Mouse (Mus musculus): ENCODE results near the gene Cant1. TPM values are rescaled to one million over a fixed set of nuclear protein-coding genes. Genes with fewer than 3 reads are reported as not detected.
"Not testable (repeated sequence)": the region's sequence is repeated elsewhere in the genome, so short reads cannot be mapped to it uniquely, and the experiment has no call there.

Gene Cant1
- polyA plus RNA-seq, 1 experiment from 2014 or later: 30.8 TPM

DNA sequence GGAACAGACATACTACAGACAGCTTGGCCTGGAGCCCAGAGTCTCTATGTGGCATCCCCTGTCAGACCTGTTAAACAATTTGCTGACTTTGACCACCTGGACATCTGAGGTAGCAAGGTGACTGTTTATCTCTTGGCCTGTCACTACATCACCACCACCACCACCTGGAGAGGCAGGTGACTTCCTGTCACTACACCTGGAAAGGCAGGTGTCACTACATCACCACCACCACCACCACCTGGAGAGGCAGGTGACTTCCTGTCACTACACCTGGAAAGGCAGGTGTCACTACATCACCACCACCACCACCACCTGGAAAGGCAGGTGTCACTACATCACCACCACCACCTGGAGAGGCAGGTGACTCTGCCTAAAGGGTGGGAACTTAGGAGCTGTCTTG, 42.6 kb downstream of the Cant1 start:
- not testable (repeated sequence) for ATAC-seq (ENCODE audit: low read depth); H3K4me2 ChIP-seq (ENCODE audit: low read depth, low read length); H3K4me3 ChIP-seq (ENCODE audit: low read depth, low read length); H3K9ac ChIP-seq (ENCODE audit: low read depth, low read length); H3K36me3 ChIP-seq (ENCODE audit: control insufficient read depth, insufficient read depth, low read length); H3K9me3 ChIP-seq (ENCODE audit: control insufficient read depth, low read length); H3K27me3 ChIP-seq (replicated peaks; ENCODE audit: control insufficient read depth, insufficient read depth, low read length); H3K4me1 ChIP-seq (ENCODE audit: control insufficient read depth, insufficient read depth, low read length); DNase-seq (ENCODE audit: low spot score); H3K27ac ChIP-seq (replicated peaks; ENCODE audit: low read depth, low read length)

DNA sequence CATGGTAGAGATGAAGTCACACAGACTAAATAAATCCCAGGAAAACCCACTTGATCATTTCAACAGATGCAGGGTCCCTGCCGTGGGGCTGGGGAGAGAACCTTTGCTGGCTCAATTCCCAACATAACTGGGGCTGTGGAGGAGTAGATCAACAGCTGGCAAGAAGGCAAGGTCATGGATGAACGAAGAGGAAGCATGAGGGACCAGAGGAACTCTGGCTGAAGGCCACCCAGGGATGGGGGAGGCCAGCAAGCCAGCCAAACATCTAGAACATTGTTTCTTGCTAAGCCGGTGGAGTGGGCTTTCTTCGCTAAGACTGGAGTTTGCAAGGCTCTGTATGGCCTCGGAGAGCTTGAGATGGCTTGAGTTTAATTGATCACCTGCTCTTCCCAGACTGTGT, 43.0 kb downstream of the Cant1 start:
- H3K9me3 ChIP-seq (ENCODE audit: control insufficient read depth, low read length): no peaks in the 10 kb centered on the region
- DNase-seq (ENCODE audit: low spot score): peak; percentile 74
- H3K9ac ChIP-seq (ENCODE audit: low read depth, low read length): no peak overlapping the region
- H3K27ac ChIP-seq (replicated peaks; ENCODE audit: low read depth, low read length): no peak overlapping the region
- no peak overlapping the region for H3K4me3 ChIP-seq (ENCODE audit: low read depth, low read length)
- H3K4me1 ChIP-seq (ENCODE audit: control insufficient read depth, insufficient read depth, low read length): peaks cover 9% of the 10 kb centered on the region
- peak; percentile 64 for ATAC-seq (ENCODE audit: low read depth)
- no peaks in the 10 kb centered on the region for H3K27me3 ChIP-seq (replicated peaks; ENCODE audit: control insufficient read depth, insufficient read depth, low read length)
- H3K36me3 ChIP-seq (ENCODE audit: control insufficient read depth, insufficient read depth, low read length): no peaks in the 10 kb centered on the region
- H3K4me2 ChIP-seq (ENCODE audit: low read depth, low read length): no peak overlapping the region
- 54% methylated on average over 5 of the region's 5 CpGs for WGBS

DNA sequence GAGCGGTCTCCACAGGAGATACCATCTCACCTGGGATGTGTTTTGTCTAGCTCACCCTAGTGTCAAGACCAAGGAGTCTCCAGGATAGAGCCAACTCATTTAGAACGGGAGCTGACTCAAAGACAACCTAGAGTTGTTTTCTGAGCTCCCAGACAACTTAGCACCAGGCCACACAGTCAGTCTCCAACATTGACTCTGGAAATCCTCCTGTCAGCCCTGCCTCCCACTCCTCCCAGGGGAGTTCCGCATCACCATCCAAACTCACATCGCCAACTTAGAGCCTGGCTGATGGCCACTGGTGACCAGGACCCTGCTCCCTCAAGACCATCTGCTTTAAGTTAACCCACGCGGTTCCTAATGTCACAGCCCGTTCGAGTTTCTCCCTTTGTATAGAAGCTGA, 43.4 kb downstream of the Cant1 start:
- WGBS: 60% methylated on average over 8 of the region's 8 CpGs
- ATAC-seq (ENCODE audit: low read depth) (no peak), DNase-seq (ENCODE audit: low spot score) (no peak)
- peaks cover 9% of the 10 kb centered on the region for H3K4me1 ChIP-seq (ENCODE audit: control insufficient read depth, insufficient read depth, low read length)
- H3K9me3 ChIP-seq (ENCODE audit: control insufficient read depth, low read length): no peaks in the 10 kb centered on the region
- H3K36me3 ChIP-seq (ENCODE audit: control insufficient read depth, insufficient read depth, low read length): no peaks in the 10 kb centered on the region
- H3K9ac ChIP-seq (ENCODE audit: low read depth, low read length): no peak overlapping the region
- H3K27ac ChIP-seq (replicated peaks; ENCODE audit: low read depth, low read length): no peak overlapping the region; the same call in 1 of the 2 replicates
- no peak overlapping the region for H3K4me2 ChIP-seq (ENCODE audit: low read depth, low read length)
- H3K27me3 ChIP-seq (replicated peaks; ENCODE audit: control insufficient read depth, insufficient read depth, low read length): no peaks in the 10 kb centered on the region
- no peak overlapping the region for H3K4me3 ChIP-seq (ENCODE audit: low read depth, low read length)

DNA sequence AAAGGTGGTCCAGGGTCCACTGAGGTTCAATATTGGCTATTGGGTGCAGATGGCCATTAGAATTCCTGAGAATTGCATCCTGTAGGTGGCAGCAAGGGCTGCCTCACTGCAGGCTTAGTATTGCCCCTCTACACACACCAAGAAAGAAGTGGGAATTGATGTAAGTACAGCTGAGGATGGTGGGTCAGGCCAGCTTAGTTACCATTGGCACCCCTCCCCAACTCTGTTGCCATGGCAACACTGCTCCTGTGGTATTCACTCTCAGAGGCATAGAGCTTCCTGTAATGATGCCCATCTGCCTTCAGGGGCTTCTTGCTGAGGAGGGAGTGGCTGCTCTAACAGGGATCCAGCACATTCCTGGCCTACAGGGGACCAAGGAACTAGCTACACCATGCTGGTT, 43.9 kb downstream of the Cant1 start:
- Histone ChIP-seq H3K4me1 (ENCODE audit: control insufficient read depth, insufficient read depth, low read length) (peaks cover 9% of the 10 kb centered on the region), H3K27me3 (replicated peaks; ENCODE audit: control insufficient read depth, insufficient read depth, low read length) (no peaks in the 10 kb centered on the region), H3K36me3 (ENCODE audit: control insufficient read depth, insufficient read depth, low read length) (no peaks in the 10 kb centered on the region), H3K27ac (replicated peaks; ENCODE audit: low read depth, low read length) (no peak overlapping the region; the same call in 1 of the 2 replicates), H3K9ac (ENCODE audit: low read depth, low read length) (no peak overlapping the region), H3K4me3 (ENCODE audit: low read depth, low read length) (no peak overlapping the region), H3K9me3 (ENCODE audit: control insufficient read depth, low read length) (no peaks in the 10 kb centered on the region), H3K4me2 (ENCODE audit: low read depth, low read length) (no peak overlapping the region)
- ATAC-seq (ENCODE audit: low read depth): no peak
- DNase-seq (ENCODE audit: low spot score): no peak

DNA sequence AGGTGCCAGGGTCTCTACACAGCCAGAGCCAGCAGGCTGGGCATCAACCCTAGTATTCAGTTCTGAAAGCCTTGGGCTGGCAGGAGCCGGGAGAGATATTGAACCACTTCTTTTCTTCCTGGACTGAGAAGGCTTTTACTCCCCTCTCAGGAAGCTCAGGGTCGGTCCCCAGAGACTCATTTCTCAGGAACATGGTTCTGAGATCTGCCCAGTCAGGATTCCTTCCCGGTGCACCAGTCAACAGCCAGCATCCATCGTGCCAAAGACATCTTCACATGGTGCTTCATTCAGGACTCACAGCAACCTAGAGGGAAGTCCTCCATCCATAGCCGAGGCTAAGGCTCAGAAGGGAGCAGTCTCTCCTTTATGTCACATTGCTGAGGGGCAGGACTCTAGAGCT, 44.4 kb downstream of the Cant1 start:
- Histone ChIP-seq H3K4me3 (ENCODE audit: low read depth, low read length) (no peak overlapping the region), H3K9me3 (ENCODE audit: control insufficient read depth, low read length) (no peaks in the 10 kb centered on the region), H3K36me3 (ENCODE audit: control insufficient read depth, insufficient read depth, low read length) (no peaks in the 10 kb centered on the region), H3K9ac (ENCODE audit: low read depth, low read length) (no peak overlapping the region), H3K27ac (replicated peaks; ENCODE audit: low read depth, low read length) (no peak overlapping the region), H3K27me3 (replicated peaks; ENCODE audit: control insufficient read depth, insufficient read depth, low read length) (no peaks in the 10 kb centered on the region), H3K4me2 (ENCODE audit: low read depth, low read length) (no peak overlapping the region), H3K4me1 (ENCODE audit: control insufficient read depth, insufficient read depth, low read length) (peaks cover 9% of the 10 kb centered on the region)
- DNase-seq (ENCODE audit: low spot score) (no peak), ATAC-seq (ENCODE audit: low read depth) (no peak)
- 61% methylated on average over 5 of the region's 5 CpGs for WGBS

DNA sequence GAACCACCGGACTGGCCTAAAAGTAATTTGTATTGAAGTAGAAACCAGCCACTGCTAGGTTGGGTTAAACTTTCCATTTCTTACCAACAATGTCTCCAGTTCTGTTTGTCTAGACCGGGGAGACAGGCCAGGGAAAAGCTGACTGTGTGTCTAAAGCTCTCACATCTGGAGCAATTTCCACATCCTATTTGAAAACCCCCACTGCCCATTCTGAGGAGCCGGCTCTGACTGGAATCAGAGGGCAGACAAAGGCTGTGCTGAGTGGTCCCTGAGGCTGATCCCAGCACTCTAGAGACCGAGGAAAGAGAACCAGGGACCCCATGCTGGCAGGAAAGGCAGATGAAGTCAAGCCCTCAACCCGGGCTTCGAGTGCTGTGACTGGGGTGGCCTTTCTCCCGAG, 46.2 kb downstream of the Cant1 start:
- peak; percentile 50 for DNase-seq (ENCODE audit: low spot score)
- Histone ChIP-seq H3K9me3 (ENCODE audit: control insufficient read depth, low read length) (no peaks in the 10 kb centered on the region), H3K4me1 (ENCODE audit: control insufficient read depth, insufficient read depth, low read length) (peaks cover 9% of the 10 kb centered on the region), H3K27ac (replicated peaks; ENCODE audit: low read depth, low read length) (peak overlapping the region; percentile 78), H3K36me3 (ENCODE audit: control insufficient read depth, insufficient read depth, low read length) (no peaks in the 10 kb centered on the region), H3K9ac (ENCODE audit: low read depth, low read length) (0 out of 2 replicates have a peak overlapping the region, but pooled peaks have one; percentile 25), H3K4me3 (ENCODE audit: low read depth, low read length) (no peak overlapping the region), H3K27me3 (replicated peaks; ENCODE audit: control insufficient read depth, insufficient read depth, low read length) (no peaks in the 10 kb centered on the region), H3K4me2 (ENCODE audit: low read depth, low read length) (no peak overlapping the region)
- 24% methylated on average over 7 of the region's 7 CpGs for WGBS
- ATAC-seq (ENCODE audit: low read depth): no peak

DNA sequence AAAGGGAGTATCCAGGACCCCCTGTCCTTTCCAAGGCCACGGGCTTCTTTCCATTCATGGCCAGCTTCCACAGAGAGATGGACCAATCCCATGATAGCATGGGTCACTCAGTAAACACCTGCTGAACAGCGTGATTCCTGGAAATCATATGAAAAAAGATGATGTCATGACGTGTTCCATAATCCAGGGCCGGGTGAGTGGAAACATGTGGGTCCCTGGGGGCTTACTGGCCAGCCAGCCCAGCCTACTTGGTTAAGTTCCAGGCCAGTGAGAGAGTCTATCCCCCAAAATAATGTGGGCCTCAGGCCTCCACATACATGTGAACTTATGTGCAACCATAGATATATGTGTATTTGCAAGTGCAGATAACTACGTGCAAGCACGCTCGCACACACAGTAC, 47.0 kb downstream of the Cant1 start:
- Histone ChIP-seq H3K4me1 (ENCODE audit: control insufficient read depth, insufficient read depth, low read length) (peaks cover 9% of the 10 kb centered on the region), H3K4me2 (ENCODE audit: low read depth, low read length) (no peak overlapping the region), H3K27me3 (replicated peaks; ENCODE audit: control insufficient read depth, insufficient read depth, low read length) (no peaks in the 10 kb centered on the region), H3K4me3 (ENCODE audit: low read depth, low read length) (no peak overlapping the region), H3K27ac (replicated peaks; ENCODE audit: low read depth, low read length) (no peak overlapping the region), H3K36me3 (ENCODE audit: control insufficient read depth, insufficient read depth, low read length) (no peaks in the 10 kb centered on the region), H3K9ac (ENCODE audit: low read depth, low read length) (no peak overlapping the region), H3K9me3 (ENCODE audit: control insufficient read depth, low read length) (no peaks in the 10 kb centered on the region)
- 64% methylated on average over 7 of the region's 7 CpGs for WGBS
- ATAC-seq (ENCODE audit: low read depth): peak; percentile 13; the same call in 1 of the 2 replicates
- peak; percentile 50 for DNase-seq (ENCODE audit: low spot score)

DNA sequence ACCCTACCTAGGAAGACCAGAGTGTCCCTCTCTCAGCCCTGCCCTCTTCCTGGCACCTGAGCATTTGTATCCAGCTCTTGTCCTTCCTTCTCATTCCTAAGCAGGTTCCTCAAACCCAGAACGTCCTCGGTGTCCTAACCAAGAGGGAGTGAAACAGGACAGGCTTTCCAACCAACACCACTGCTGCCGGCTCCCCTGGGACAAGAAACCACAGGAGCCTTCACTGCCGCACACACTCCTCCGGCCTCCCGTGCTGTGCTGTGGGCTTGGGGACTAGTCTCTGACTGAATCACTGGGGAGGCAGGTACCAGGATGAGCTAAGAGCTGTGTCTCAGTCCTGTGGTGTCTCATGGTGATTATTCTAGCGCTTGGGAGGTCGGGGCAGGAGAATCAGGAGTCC, 49.2 kb downstream of the Cant1 start:
- no peak for DNase-seq (ENCODE audit: low spot score)

DNA sequence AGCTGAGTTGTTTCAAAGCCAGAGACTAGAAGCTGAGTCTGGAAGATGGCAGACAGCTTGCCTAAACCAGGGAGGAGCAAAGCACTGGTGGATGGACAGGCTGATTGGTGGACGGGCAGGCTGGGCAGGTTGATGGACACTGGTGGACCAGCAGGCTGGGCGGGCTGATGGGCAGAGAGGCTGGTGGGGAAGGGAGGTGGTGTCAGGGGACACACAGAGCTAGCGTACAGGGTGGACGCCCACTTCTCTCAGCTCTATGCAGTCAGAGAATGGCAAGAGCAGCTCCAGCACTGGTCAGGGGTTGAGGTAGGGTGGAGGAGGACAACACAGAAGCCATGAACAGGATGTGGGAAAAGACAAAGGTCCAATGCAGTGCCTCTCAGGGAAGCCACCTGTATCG, 49.6 kb downstream of the Cant1 start:
- DNase-seq (ENCODE audit: low spot score): no peak
- no peak for ATAC-seq (ENCODE audit: low read depth)
- Histone ChIP-seq H3K27me3 (replicated peaks; ENCODE audit: control insufficient read depth, insufficient read depth, low read length) (no peaks in the 10 kb centered on the region), H3K9ac (ENCODE audit: low read depth, low read length) (no peak overlapping the region), H3K4me3 (ENCODE audit: low read depth, low read length) (no peak overlapping the region), H3K4me2 (ENCODE audit: low read depth, low read length) (no peak overlapping the region), H3K27ac (replicated peaks; ENCODE audit: low read depth, low read length) (no peak overlapping the region), H3K4me1 (ENCODE audit: control insufficient read depth, insufficient read depth, low read length) (peaks cover 29% of the 10 kb centered on the region), H3K36me3 (ENCODE audit: control insufficient read depth, insufficient read depth, low read length) (no peaks in the 10 kb centered on the region), H3K9me3 (ENCODE audit: control insufficient read depth, low read length) (no peaks in the 10 kb centered on the region)
- WGBS: 85% methylated on average over 5 of the region's 5 CpGs

More for the DNA sequence above, 49.2 kb downstream of the Cant1 start:
- no peaks in the 10 kb centered on the region for H3K36me3 ChIP-seq (ENCODE audit: control insufficient read depth, insufficient read depth, low read length)
- H3K27ac ChIP-seq (replicated peaks; ENCODE audit: low read depth, low read length): no peak overlapping the region
- H3K9me3 ChIP-seq (ENCODE audit: control insufficient read depth, low read length): no peaks in the 10 kb centered on the region
- H3K9ac ChIP-seq (ENCODE audit: low read depth, low read length): no peak overlapping the region
- no peak for ATAC-seq (ENCODE audit: low read depth)
- H3K27me3 ChIP-seq (replicated peaks; ENCODE audit: control insufficient read depth, insufficient read depth, low read length): no peaks in the 10 kb centered on the region
- no peak overlapping the region for H3K4me3 ChIP-seq (ENCODE audit: low read depth, low read length)
- 64% methylated on average over 8 of the region's 8 CpGs for WGBS
- peaks cover 25% of the 10 kb centered on the region for H3K4me1 ChIP-seq (ENCODE audit: control insufficient read depth, insufficient read depth, low read length)
- H3K4me2 ChIP-seq (ENCODE audit: low read depth, low read length): no peak overlapping the region

Measured in embryonic facial prominence, embryonic 14.5 days (tissue).